Mouse (Mus musculus) layer of hippocampus, postnatal 25 days (tissue): Measurements from ENCODE around the gene Zdhhc25. TPM values are rescaled to one million over a fixed set of nuclear protein-coding genes. Genes with fewer than 3 reads are reported as not detected.

Experiments
- DNase-seq, 2 experiments: peaks; one replicate each; pipeline ENCODE4 v3.0.0; 2022; ENCODE audit warnings: mixed read lengths in 2 of 2, low spot score in 1 of 2; ENCODE audit errors: extremely low spot score in 1 of 2
- total RNA-seq, 2 experiments: library from RNA; stranded (reverse); gene quantifications; 2 replicates each; pipeline ENCODE4 v1.2.3; 2021

The Zdhhc25 gene
- total RNA-seq, 2 experiments from 2014 or later, result not detected

- no peak for DNase-seq
Observed at GRCm38 (mm10) chr15:88626886-88627488, 26.9 kb downstream of the Zdhhc25 start.

- DNase-seq, result no peak
Observed at GRCm38 (mm10) chr15:88628801-88629356, 28.8 kb downstream of the Zdhhc25 start.

GRCm38 (mm10) chr15:88635205-88635604 is 35.1 kb downstream of the Zdhhc25 start:
- DNase-seq, result no peak

- peak; percentile 71 to 93 for DNase-seq
Observed at GRCm38 (mm10) chr15:88651019-88651418, 50.9 kb downstream of the Zdhhc25 start.

Other genes with a start within 250 kb of the Zdhhc25 start
- 10 to 100 TPM; 48.6 to 58.2 TPM for gene Brd1, start 133.9 kb downstream of the Zdhhc25 start, total RNA-seq
- 10 to 100 TPM in 1 of 2 experiments, 1 to 10 TPM in 1; 9.8 to 10.0 TPM for gene Zbed4, start 151.4 kb downstream of the Zdhhc25 start, total RNA-seq
- gene Alg12, start 219.0 kb downstream of the Zdhhc25 start, total RNA-seq, result 10 to 100 TPM; 12.7 to 16.9 TPM
- gene Creld2, start 219.3 kb downstream of the Zdhhc25 start, total RNA-seq, result 10 to 100 TPM; 18.0 to 28.1 TPM